Mouse (Mus musculus) regulatory T cell (primary cell): ENCODE measurements around the gene Olfr1161.
"Not testable (repeated sequence)": the region's sequence is repeated elsewhere in the genome, so short reads cannot be mapped to it uniquely, and the experiment has no call there.

Experiments
- in situ Hi-C: fragments of 300-600 bp; cut with MboI, MseI; formaldehyde crosslinking; loops from one replicate; pipeline ENCODE4 v1.15.1; 2025; ENCODE audit warnings: high pct_unique_total_duplicates

Olfr1161 gene

GRCm38 (mm10) chr2:88022474-88022873 lies at the start of gene Olfr1161:
Gene Olfr1161 (plus strand): TSS chr2:88022774.
- in situ Hi-C loops: not testable (repeated sequence)

GRCm38 (mm10) chr2:87974563-87974962 lies 48.0 kb upstream of the Olfr1161 start, which contains the start of gene Olfr74:
Gene Olfr74 (minus strand): TSS chr2:87974663.
- in situ Hi-C loops: no loop called here

- in situ Hi-C loops: no loop called here
These were observed 32.8 kb upstream of the Olfr1161 start, which contains the start of gene Olfr1158 for GRCm38 (mm10) chr2:87989813-87990212. Gene Olfr1158 (plus strand): TSS chr2:87990113.

- in situ Hi-C loops: no loop called here
These were observed 14.9 kb upstream of the Olfr1161 start, which contains the start of gene Olfr1160 for GRCm38 (mm10) chr2:88007515-88008318. Gene Olfr1160 (minus strand): TSS chr2:88008268.

GRCm38 (mm10) chr2:88037599-88037998 lies 15.0 kb downstream of the Olfr1161 start, which contains the start of gene Olfr73:
Gene Olfr73 (minus strand): TSS chr2:88037699.
- in situ Hi-C loops: no loop called here

GRCm38 (mm10) chr2:88051029-88051428 lies 28.5 kb downstream of the Olfr1161 start, which contains the start of gene Olfr1162:
Gene Olfr1162 (minus strand): TSS chr2:88051129.
- in situ Hi-C loops: no loop called here

GRCm38 (mm10) chr2:88063587-88063986 lies 41.0 kb downstream of the Olfr1161 start:
- in situ Hi-C loops: no loop called here

- in situ Hi-C loops: no loop called here
These were observed 49.2 kb downstream of the Olfr1161 start, which contains the start of gene Olfr1163 for GRCm38 (mm10) chr2:88071730-88072129. Gene Olfr1163 (minus strand): TSS chr2:88071830.
